ENCODE assay signal across 30 mouse cellular contexts in genomic region chr1:72609129-72609528, GRCm38 (mm10). TPM values are rescaled to one million over a fixed set of nuclear protein-coding genes. Genes with fewer than 3 reads are reported as not detected.
A peak's percentile ranks its signal among the peaks of the same experiment; 100 is the strongest.
DNase-seq lines count a peak whose midpoint lies in the region; ATAC-seq and TF ChIP-seq lines count a peak whose summit lies in the region.
"Had no signal": no experiment of that assay in that cellular context is flagged by ENCODE, and none has a peak within 500 bp of the region (broad histone marks: within the 10 kb centered on the region; RNA-seq: fewer than 3 reads in every experiment).

No protein-coding gene starts in this region.

- no peaks in the 10 kb centered on the region for H3K9me3 ChIP-seq in hindbrain, embryonic 13.5 days
- H3K9me3 ChIP-seq in hindbrain, embryonic 16.5 days (ENCODE audit: control insufficient read depth, low read length): no peaks in the 10 kb centered on the region
- no peaks in the 10 kb centered on the region for H3K9me3 ChIP-seq in midbrain, embryonic 14.5 days (ENCODE audit: control insufficient read depth, low read length)
- H3K9me3 ChIP-seq in forebrain, postnatal 0 days (ENCODE audit: low read length): no peaks in the 10 kb centered on the region
- H3K9me3 ChIP-seq: embryonic facial prominence, embryonic 10.5 days; embryonic facial prominence, embryonic 13.5 days; forebrain, embryonic 13.5 days; heart, embryonic 10.5 days; heart, embryonic 13.5 days had no signal

- no peak overlapping the region for H3K4me2 ChIP-seq in hindbrain, embryonic 13.5 days
- H3K4me2 ChIP-seq in hindbrain, embryonic 16.5 days (ENCODE audit: low read length): no peak overlapping the region
- H3K4me2 ChIP-seq in midbrain, embryonic 14.5 days (ENCODE audit: low read length): no peak overlapping the region
- no peak overlapping the region for H3K4me2 ChIP-seq in forebrain, postnatal 0 days (ENCODE audit: low read depth)
- H3K4me2 ChIP-seq: embryonic facial prominence, embryonic 13.5 days; forebrain, embryonic 13.5 days; heart, embryonic 13.5 days had no signal

- H3K9ac ChIP-seq in hindbrain, embryonic 13.5 days: no peak overlapping the region
- H3K9ac ChIP-seq in hindbrain, embryonic 16.5 days (ENCODE audit: low read depth, low read length): no peak overlapping the region
- no peak overlapping the region for H3K9ac ChIP-seq in midbrain, embryonic 14.5 days (replicated peaks; ENCODE audit: low read length)
- no peak overlapping the region for H3K9ac ChIP-seq in forebrain, postnatal 0 days
- H3K9ac ChIP-seq: embryonic facial prominence, embryonic 13.5 days; forebrain, embryonic 13.5 days; heart, embryonic 13.5 days had no signal

- no peak for ATAC-seq in hindbrain, embryonic 13.5 days (ENCODE audit: low FRiP score)
- no peak for ATAC-seq in hindbrain, embryonic 16.5 days
- no peak for ATAC-seq in midbrain, embryonic 14.5 days (ENCODE audit: low FRiP score, low TSS enrichment)
- no peak for ATAC-seq in forebrain, postnatal 0 days
- ATAC-seq: activated CD4-positive, CD25-positive, alpha-beta regulatory T cell, adult 4 months; CD4-positive, CD25-positive, alpha-beta regulatory T cell, adult 4 months; forebrain, embryonic 13.5 days; forebrain, embryonic 16.5 days; intestine, postnatal 0 days had no signal

- H3K4me1 ChIP-seq in hindbrain, embryonic 13.5 days (replicated peaks): peaks cover 26% of the 10 kb centered on the region
- no peaks in the 10 kb centered on the region for H3K4me1 ChIP-seq in hindbrain, embryonic 16.5 days (ENCODE audit: control insufficient read depth, insufficient read depth, low read depth, low read length)
- H3K4me1 ChIP-seq in midbrain, embryonic 14.5 days (ENCODE audit: control insufficient read depth, insufficient read depth, low read length): no peaks in the 10 kb centered on the region
- no peaks in the 10 kb centered on the region for H3K4me1 ChIP-seq in forebrain, postnatal 0 days (ENCODE audit: insufficient read depth)
- H3K4me1 ChIP-seq: embryonic facial prominence, embryonic 10.5 days; embryonic facial prominence, embryonic 13.5 days; forebrain, embryonic 13.5 days; heart, embryonic 10.5 days; heart, embryonic 13.5 days had no signal

- H3K36me3 ChIP-seq in hindbrain, embryonic 13.5 days: peaks cover 66% of the 10 kb centered on the region
- peaks cover 10% of the 10 kb centered on the region for H3K36me3 ChIP-seq in hindbrain, embryonic 16.5 days (ENCODE audit: control insufficient read depth, insufficient read depth, low read length)
- peaks cover 90% of the 10 kb centered on the region for H3K36me3 ChIP-seq in midbrain, embryonic 14.5 days (ENCODE audit: control insufficient read depth, insufficient read depth, low read length)
- peaks cover 72% of the 10 kb centered on the region for H3K36me3 ChIP-seq in forebrain, postnatal 0 days (ENCODE audit: insufficient read depth)

- 69% methylated on average over 10 of the region's 10 CpGs for WGBS in hindbrain, embryonic 13.5 days
- WGBS in hindbrain, embryonic 16.5 days: 68% methylated on average over 10 of the region's 10 CpGs
- 90% methylated on average over 10 of the region's 10 CpGs for WGBS in midbrain, embryonic 14.5 days
- 93% methylated on average over 10 of the region's 10 CpGs for WGBS in forebrain, postnatal 0 days

- no peaks in the 10 kb centered on the region for H3K27me3 ChIP-seq in hindbrain, embryonic 13.5 days
- H3K27me3 ChIP-seq in hindbrain, embryonic 16.5 days (replicated peaks; ENCODE audit: control insufficient read depth, insufficient read depth, low read length): no peaks in the 10 kb centered on the region
- no peaks in the 10 kb centered on the region for H3K27me3 ChIP-seq in midbrain, embryonic 14.5 days (ENCODE audit: control insufficient read depth, insufficient read depth, low read length)
- H3K27me3 ChIP-seq in forebrain, postnatal 0 days (ENCODE audit: insufficient read depth, low read length): no peaks in the 10 kb centered on the region
- H3K27me3 ChIP-seq: embryonic facial prominence, embryonic 13.5 days; forebrain, embryonic 13.5 days; heart, embryonic 13.5 days had no signal

- no peak for TF ChIP-seq CTCF in forebrain, postnatal 0 days (IDR thresholded peaks at IDR 0.05; ENCODE audit: low read depth)

- peak overlapping the region; percentile 44 for H3K27ac ChIP-seq in hindbrain, embryonic 13.5 days
- no peak overlapping the region for H3K27ac ChIP-seq in hindbrain, embryonic 16.5 days (ENCODE audit: low read depth, low read length)
- no peak overlapping the region for H3K27ac ChIP-seq in midbrain, embryonic 14.5 days (replicated peaks; ENCODE audit: low read depth, low read length)
- no peak overlapping the region for H3K27ac ChIP-seq in forebrain, postnatal 0 days (ENCODE audit: low read depth, low read length)
- H3K27ac ChIP-seq: embryonic facial prominence, embryonic 10.5 days; embryonic facial prominence, embryonic 13.5 days; forebrain, embryonic 13.5 days; gastrocnemius, adult 2 months; heart, embryonic 10.5 days; heart, embryonic 13.5 days had no signal

- peak; percentile 69 for DNase-seq in 3T3-L1 (ENCODE audit: low read depth, low spot score)
- DNase-seq in NIH3T3 (ENCODE audit: low read depth): peak; percentile 54
- no peak for DNase-seq in midbrain, embryonic 14.5 days
- DNase-seq in forebrain, postnatal 0 days: no peak
- DNase-seq: adrenal gland, adult 8-10 months; adrenal gland, postnatal 25 days; B cell, adult 2 months; cerebellum, adult 11-12 months; cerebellum, adult 8-10 months; cerebellum, postnatal 10 days; cerebellum, postnatal 36 days; embryo, embryonic 11 days; gastrocnemius, adult 2 months; gastrocnemius, postnatal 14 days; heart, adult 18-20 months; heart, postnatal 14 days; heart, postnatal 4 days; kidney, adult 2 months had no signal

- H3K4me3 ChIP-seq in hindbrain, embryonic 13.5 days: no peak overlapping the region
- H3K4me3 ChIP-seq in hindbrain, embryonic 16.5 days (ENCODE audit: low read length): no peak overlapping the region
- no peak overlapping the region for H3K4me3 ChIP-seq in midbrain, embryonic 14.5 days (replicated peaks; ENCODE audit: low read depth, low read length)
- H3K4me3 ChIP-seq in forebrain, postnatal 0 days (ENCODE audit: low read depth, low read length): no peak overlapping the region
- H3K4me3 ChIP-seq: embryonic facial prominence, embryonic 10.5 days; embryonic facial prominence, embryonic 13.5 days; erythroblast, embryonic 14.5 days; forebrain, embryonic 13.5 days; gastrocnemius, adult 2 months; heart, embryonic 10.5 days; heart, embryonic 13.5 days had no signal

RNA-seq across cellular contexts. Expression of gene Smarcal1, which starts 26.1 kb away (rescaled TPM):
- polyA plus RNA-seq in hindbrain, embryonic 13.5 days (2015; fragmentation: Nextera tagmentation; extraction: Ambion mirVana): 24.7 and 25.4 TPM in 2 replicates
- 26.2 and 27.8 TPM in 2 replicates for polyA plus RNA-seq in hindbrain, embryonic 16.5 days (2015; fragmentation: Nextera tagmentation; extraction: Ambion mirVana)
- polyA plus RNA-seq in midbrain, embryonic 14.5 days (2014; fragmentation: Nextera tagmentation; extraction: Ambion mirVana): 25.1 and 35.9 TPM in 2 replicates
- total RNA-seq in forebrain, postnatal 0 days (2014; rRNA removed): 40.9 and 43.7 TPM in 2 replicates
- polyA plus RNA-seq in forebrain, postnatal 0 days (2015; fragmentation: Nextera tagmentation; extraction: Ambion mirVana): 16.2 and 19.0 TPM in 2 replicates

Comparison
In these comparisons a context has a peak if more than half of its experiments do, and no peak if none do; other contexts are left out.
1. DNase-seq: peak in 3T3-L1 (single experiment) and NIH3T3 (single experiment); none in midbrain, embryonic 14.5 days (single experiment) and forebrain, postnatal 0 days (single experiment).